Mouse (Mus musculus) bone marrow macrophage, adult 2 months (primary cell): Measurements from ENCODE around the gene C1qtnf1.

ENCODE experiments used
- CTCF ChIP-seq: IDR thresholded peaks from 2 replicates; pipeline ENCODE4 v1.5.1; 2012; ENCODE audit warnings: low read depth, mild to moderate bottlenecking, low read length, moderate library complexity
- POLR2A ChIP-seq: IDR thresholded peaks from 2 replicates; pipeline ENCODE4 v1.6.1; 2012; ENCODE audit warnings: mild to moderate bottlenecking, low read depth, low read length, borderline replicate concordance

DNA sequence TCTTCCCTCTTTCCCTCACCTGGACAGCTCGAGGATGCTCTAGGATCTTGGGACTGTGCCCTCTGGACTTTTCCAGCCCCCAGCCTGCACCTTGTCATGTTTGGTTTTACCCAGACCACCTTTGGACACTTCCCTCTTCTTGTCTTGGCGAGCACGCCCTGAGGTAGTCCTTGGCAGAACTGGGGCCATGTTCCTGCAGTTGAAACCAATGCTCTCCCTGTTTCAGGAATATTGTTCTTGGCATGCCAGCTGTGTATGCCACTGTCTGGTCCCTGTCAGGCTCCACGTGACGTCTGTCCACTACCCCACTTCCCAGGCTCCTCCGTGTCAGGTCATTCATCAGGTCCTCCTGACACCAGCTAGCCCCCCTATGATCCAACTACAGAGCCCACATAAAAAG lies 49.3 kb upstream of the C1qtnf1 start:
- TF ChIP-seq POLR2A: no peak
- TF ChIP-seq CTCF: no peak
